Mouse (Mus musculus): ENCODE results near the gene Bank1. TPM values are rescaled to one million over a fixed set of nuclear protein-coding genes. Genes with fewer than 3 reads are reported as not detected.

The Bank1 gene
- polyA plus RNA-seq, 1 experiment from 2014 or later = 1.5 TPM

DNA sequence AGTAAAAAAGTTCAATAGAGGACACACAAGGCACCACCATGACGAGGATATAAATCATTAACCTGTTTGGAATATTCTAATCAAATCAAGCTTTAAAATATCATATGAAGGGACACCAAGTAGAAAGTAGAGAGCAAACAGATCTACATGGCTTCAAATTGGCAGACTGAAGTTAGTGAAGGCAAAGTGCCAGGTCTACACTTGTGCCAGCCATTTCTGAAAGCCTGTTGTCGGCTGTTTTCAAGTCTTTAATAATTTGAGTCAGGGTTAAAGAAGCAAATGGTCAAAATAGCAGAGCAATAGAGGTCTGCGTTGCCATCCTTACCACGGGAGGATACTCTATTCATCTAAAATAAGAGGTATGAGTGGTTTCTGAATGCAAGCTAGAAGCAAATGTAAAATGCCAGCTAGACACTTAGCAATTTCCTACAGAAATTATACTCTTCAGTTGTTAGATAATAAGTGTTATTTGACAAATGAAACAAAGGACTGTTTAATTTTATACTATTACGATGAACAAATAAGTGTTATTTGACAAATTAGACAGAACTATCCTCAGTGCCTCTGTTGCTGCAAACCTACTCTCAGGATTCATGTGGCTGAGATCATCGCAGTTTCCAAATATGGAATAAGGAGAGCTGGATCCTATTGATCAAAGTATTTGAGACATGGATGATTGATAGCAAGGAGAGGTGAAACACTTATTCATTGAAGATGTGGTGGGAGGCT is 216.3 kb downstream of the Bank1 start:
- Histone ChIP-seq H3K36me3 (ENCODE audit: control insufficient read depth, insufficient read depth, low read length) (no peaks in the 10 kb centered on the region), H3K4me3 (ENCODE audit: low read depth, low read length) (no peak overlapping the region), H3K27me3 (ENCODE audit: control insufficient read depth, insufficient read depth, low read length) (no peaks in the 10 kb centered on the region), H3K27ac (ENCODE audit: low read depth, low read length) (no peak overlapping the region), H3K9me3 (ENCODE audit: control insufficient read depth, low read length) (no peaks in the 10 kb centered on the region), H3K4me2 (replicated peaks; ENCODE audit: low read depth, low read length) (no peak overlapping the region), H3K4me1 (replicated peaks; ENCODE audit: control insufficient read depth, insufficient read depth, low read length) (no peaks in the 10 kb centered on the region), H3K9ac (ENCODE audit: low read depth, low read length) (no peak overlapping the region)
- WGBS = 89% methylated on average over 6 of the region's 6 CpGs
- ATAC-seq (ENCODE audit: low FRiP score) (no peak), DNase-seq (ENCODE audit: low spot score) (no peak)

DNA sequence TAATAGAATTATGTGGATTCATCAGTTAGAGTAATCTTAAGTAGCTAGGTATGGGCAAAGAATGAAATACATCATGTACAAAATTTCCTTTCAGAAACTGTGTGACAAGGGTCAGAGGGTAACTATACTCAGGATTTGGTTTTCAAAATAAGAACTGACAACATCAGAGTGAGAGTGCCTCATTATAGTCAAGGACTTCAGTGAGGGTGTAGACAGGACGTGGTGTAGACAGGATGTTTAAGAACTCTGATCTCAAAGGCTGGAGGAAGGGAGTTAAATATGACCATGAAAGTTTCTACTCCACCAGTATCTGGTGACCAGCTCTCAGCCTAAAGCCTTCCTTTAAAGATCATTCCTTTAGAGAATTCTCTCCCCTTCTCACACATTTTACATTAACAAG is 219.4 kb downstream of the Bank1 start:
- Histone ChIP-seq H3K9ac (ENCODE audit: low read depth, low read length) (no peak overlapping the region), H3K9me3 (ENCODE audit: control insufficient read depth, low read length) (no peaks in the 10 kb centered on the region), H3K27ac (ENCODE audit: low read depth, low read length) (no peak overlapping the region), H3K36me3 (ENCODE audit: control insufficient read depth, insufficient read depth, low read length) (no peaks in the 10 kb centered on the region), H3K27me3 (ENCODE audit: control insufficient read depth, insufficient read depth, low read length) (no peaks in the 10 kb centered on the region), H3K4me3 (ENCODE audit: low read depth, low read length) (no peak overlapping the region), H3K4me2 (replicated peaks; ENCODE audit: low read depth, low read length) (no peak overlapping the region), H3K4me1 (replicated peaks; ENCODE audit: control insufficient read depth, insufficient read depth, low read length) (no peaks in the 10 kb centered on the region)
- DNase-seq (ENCODE audit: low spot score) = no peak
- no peak for ATAC-seq (ENCODE audit: low FRiP score)
- 54% methylated on average over 1 of the region's 1 CpGs for WGBS

DNA sequence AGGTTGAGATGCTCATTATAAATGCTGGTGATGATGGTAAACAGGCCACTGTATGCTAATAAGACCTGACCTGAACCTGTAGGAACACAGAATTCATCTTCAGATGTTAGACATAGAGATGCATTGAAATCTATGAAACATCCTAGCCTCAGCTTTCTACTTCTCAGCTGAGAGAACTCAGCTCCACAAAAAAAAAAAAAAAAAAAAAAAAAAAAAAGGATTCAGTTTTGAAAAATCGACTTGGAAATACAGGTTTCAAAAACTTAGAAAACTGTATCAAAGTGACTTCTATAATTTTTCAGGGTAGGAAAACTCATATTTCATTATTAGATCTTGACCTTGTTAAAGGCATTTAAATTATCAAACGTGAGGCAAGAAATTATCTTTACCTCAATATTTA is 222.5 kb downstream of the Bank1 start:
- Histone ChIP-seq H3K9me3 (ENCODE audit: control insufficient read depth, low read length) (no peaks in the 10 kb centered on the region), H3K4me3 (ENCODE audit: low read depth, low read length) (no peak overlapping the region), H3K36me3 (ENCODE audit: control insufficient read depth, insufficient read depth, low read length) (no peaks in the 10 kb centered on the region), H3K27me3 (ENCODE audit: control insufficient read depth, insufficient read depth, low read length) (no peaks in the 10 kb centered on the region), H3K27ac (ENCODE audit: low read depth, low read length) (no peak overlapping the region), H3K4me1 (replicated peaks; ENCODE audit: control insufficient read depth, insufficient read depth, low read length) (no peaks in the 10 kb centered on the region), H3K9ac (ENCODE audit: low read depth, low read length) (no peak overlapping the region), H3K4me2 (replicated peaks; ENCODE audit: low read depth, low read length) (no peak overlapping the region)
- no peak for ATAC-seq (ENCODE audit: low FRiP score)
- 89% methylated on average over 2 of the region's 2 CpGs for WGBS
- DNase-seq (ENCODE audit: low spot score) = no peak

DNA sequence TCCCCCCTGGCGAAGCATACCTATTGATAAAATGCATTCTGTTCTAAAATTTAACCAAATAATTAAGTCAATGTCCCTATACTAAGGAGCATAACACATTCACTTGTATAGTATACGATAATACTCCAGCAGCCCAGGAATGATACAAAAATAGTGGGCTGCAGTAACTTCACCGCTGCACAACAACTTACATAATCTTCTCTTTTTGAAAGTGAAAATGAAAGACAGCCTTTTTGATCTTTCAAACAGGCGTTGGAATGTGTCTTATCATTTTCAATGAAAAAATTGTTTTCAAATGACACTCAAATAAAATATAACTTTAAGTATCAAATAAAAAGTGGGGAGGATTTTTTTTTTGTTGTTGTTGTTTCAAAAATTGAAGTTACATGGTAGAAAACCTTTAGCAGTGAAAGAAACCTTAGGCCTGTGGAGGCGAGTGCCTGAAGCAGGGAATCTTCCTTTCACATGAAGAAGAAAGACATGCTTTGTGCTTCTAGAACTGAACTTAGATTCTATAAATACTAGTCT is 224.8 kb downstream of the Bank1 start:
- 92% methylated on average over 5 of the region's 5 CpGs for WGBS
- Histone ChIP-seq H3K4me2 (replicated peaks; ENCODE audit: low read depth, low read length) (no peak overlapping the region), H3K36me3 (ENCODE audit: control insufficient read depth, insufficient read depth, low read length) (no peaks in the 10 kb centered on the region), H3K4me1 (replicated peaks; ENCODE audit: control insufficient read depth, insufficient read depth, low read length) (no peaks in the 10 kb centered on the region), H3K4me3 (ENCODE audit: low read depth, low read length) (no peak overlapping the region), H3K27ac (ENCODE audit: low read depth, low read length) (no peak overlapping the region), H3K27me3 (ENCODE audit: control insufficient read depth, insufficient read depth, low read length) (no peaks in the 10 kb centered on the region), H3K9ac (ENCODE audit: low read depth, low read length) (no peak overlapping the region), H3K9me3 (ENCODE audit: control insufficient read depth, low read length) (no peaks in the 10 kb centered on the region)
- DNase-seq (ENCODE audit: low spot score) (no peak), ATAC-seq (ENCODE audit: low FRiP score) (no peak)

DNA sequence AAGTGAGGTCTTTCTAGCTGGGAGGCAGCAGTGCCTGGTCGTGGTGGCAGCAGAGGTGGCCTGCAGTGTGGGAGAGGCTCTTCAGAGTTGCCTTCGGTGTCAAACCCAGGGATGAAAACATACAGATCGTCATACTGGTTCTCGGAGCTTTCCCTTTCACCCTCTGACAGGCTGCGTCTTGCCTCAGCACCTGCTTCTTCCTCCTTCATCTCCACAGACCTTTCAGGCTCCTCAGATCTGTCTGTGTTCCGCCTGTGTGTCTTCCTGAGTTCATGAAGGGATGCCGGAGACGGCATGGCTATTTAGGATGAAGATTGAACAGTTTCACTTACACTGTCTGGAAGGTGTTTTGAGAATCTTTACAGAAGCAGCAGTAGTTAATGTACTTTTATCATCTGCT is 225.6 kb downstream of the Bank1 start:
- no peaks in the 10 kb centered on the region for H3K36me3 ChIP-seq (ENCODE audit: control insufficient read depth, insufficient read depth, low read length)
- DNase-seq (ENCODE audit: low spot score) (no peak), ATAC-seq (ENCODE audit: low FRiP score) (no peak)
- no peaks in the 10 kb centered on the region for H3K4me1 ChIP-seq (replicated peaks; ENCODE audit: control insufficient read depth, insufficient read depth, low read length)
- no peaks in the 10 kb centered on the region for H3K27me3 ChIP-seq (ENCODE audit: control insufficient read depth, insufficient read depth, low read length)
- H3K27ac ChIP-seq (ENCODE audit: low read depth, low read length) = no peak overlapping the region
- 87% methylated on average over 8 of the region's 8 CpGs for WGBS
- no peak overlapping the region for H3K4me2 ChIP-seq (replicated peaks; ENCODE audit: low read depth, low read length)
- no peaks in the 10 kb centered on the region for H3K9me3 ChIP-seq (ENCODE audit: control insufficient read depth, low read length)
- H3K9ac ChIP-seq (ENCODE audit: low read depth, low read length) = no peak overlapping the region
- H3K4me3 ChIP-seq (ENCODE audit: low read depth, low read length) = no peak overlapping the region

DNA sequence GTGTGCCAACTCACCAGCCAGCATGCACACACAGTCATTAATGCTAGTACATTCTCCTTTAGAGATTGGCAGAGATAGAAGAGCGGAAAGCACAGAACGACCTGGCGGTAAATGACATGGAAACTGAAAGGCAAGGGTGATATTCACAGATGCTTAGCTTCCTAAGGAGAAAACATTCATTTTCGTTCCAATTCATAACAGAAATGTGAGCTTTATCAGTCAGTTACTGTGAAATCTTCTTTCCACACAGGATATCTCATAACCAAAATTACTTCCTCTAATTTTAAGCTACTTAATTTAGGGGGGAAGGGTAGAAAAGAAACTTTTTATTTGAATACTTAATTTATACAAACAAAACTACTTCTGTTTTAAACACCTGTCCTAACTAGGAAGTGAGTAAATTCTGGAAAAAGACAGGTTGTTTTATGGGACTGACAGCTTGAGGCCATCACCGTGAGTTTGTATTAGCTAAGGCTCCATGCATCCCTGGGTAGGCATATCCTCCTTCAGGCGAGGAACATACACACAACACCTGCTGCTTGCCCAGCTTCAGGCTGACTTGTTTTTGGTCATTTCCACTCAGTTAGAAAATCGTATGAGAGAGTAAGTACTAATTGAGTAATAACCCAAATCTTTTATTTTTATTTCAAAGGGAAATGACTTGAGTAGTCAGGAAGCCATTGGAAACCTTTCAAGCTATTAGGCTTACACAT is 238.8 kb downstream of the Bank1 start:
- ATAC-seq (ENCODE audit: low FRiP score) (no peak), DNase-seq (ENCODE audit: low spot score) (no peak)
- H3K4me2 ChIP-seq (replicated peaks; ENCODE audit: low read depth, low read length) = no peak overlapping the region
- 89% methylated on average over 7 of the region's 7 CpGs for WGBS
- no peak overlapping the region for H3K27ac ChIP-seq (ENCODE audit: low read depth, low read length)
- no peak overlapping the region for H3K9ac ChIP-seq (ENCODE audit: low read depth, low read length)
- no peaks in the 10 kb centered on the region for H3K9me3 ChIP-seq (ENCODE audit: control insufficient read depth, low read length)
- no peak overlapping the region for H3K4me3 ChIP-seq (ENCODE audit: low read depth, low read length)
- H3K4me1 ChIP-seq (replicated peaks; ENCODE audit: control insufficient read depth, insufficient read depth, low read length) = no peaks in the 10 kb centered on the region
- H3K36me3 ChIP-seq (ENCODE audit: control insufficient read depth, insufficient read depth, low read length) = no peaks in the 10 kb centered on the region
- no peaks in the 10 kb centered on the region for H3K27me3 ChIP-seq (ENCODE audit: control insufficient read depth, insufficient read depth, low read length)

DNA sequence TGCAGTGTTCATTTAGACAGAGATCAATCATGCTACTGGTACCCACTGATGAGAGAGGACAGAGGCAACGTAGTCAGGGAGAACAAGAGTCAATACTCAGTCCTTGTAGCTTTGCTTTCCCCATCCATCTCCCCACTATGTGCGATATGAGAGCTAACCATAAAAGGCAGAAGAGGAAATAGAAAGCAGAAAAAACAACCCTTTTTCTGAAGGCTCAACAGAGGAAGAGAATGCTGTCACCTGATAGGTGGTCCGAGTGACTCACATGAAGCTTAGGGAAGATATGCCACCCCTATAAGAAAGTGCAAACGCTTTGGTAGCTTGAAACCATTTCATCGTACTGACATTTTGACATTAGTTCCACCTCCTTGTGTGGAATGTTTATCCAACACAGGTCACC is 239.4 kb downstream of the Bank1 start:
- 86% methylated on average over 5 of the region's 5 CpGs for WGBS
- ATAC-seq (ENCODE audit: low FRiP score) = no peak
- Histone ChIP-seq H3K27me3 (ENCODE audit: control insufficient read depth, insufficient read depth, low read length) (no peaks in the 10 kb centered on the region), H3K4me1 (replicated peaks; ENCODE audit: control insufficient read depth, insufficient read depth, low read length) (no peaks in the 10 kb centered on the region), H3K27ac (ENCODE audit: low read depth, low read length) (no peak overlapping the region), H3K4me2 (replicated peaks; ENCODE audit: low read depth, low read length) (no peak overlapping the region), H3K4me3 (ENCODE audit: low read depth, low read length) (no peak overlapping the region), H3K36me3 (ENCODE audit: control insufficient read depth, insufficient read depth, low read length) (no peaks in the 10 kb centered on the region), H3K9ac (ENCODE audit: low read depth, low read length) (no peak overlapping the region), H3K9me3 (ENCODE audit: control insufficient read depth, low read length) (no peaks in the 10 kb centered on the region)
- no peak for DNase-seq (ENCODE audit: low spot score)

DNA sequence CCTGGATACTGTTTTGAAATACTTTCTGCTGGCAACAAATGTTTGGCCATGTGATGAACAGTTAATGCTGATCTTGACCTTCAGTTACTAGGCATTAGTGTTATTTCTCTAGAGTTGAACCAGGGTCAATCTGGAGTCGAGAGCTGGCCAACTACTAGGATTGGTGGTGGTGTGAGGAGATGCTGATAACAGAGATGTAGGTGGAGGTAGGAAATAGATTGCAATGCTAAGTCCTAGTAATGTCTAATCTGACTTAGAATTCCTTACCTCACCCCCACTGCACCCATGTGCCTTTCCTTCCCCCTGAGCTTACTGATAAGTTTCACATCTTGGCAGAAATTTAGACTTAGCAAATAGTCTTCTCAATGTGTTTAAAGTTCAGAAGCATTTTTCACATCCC is 240.8 kb downstream of the Bank1 start:
- Histone ChIP-seq H3K36me3 (ENCODE audit: control insufficient read depth, insufficient read depth, low read length) (no peaks in the 10 kb centered on the region), H3K4me2 (replicated peaks; ENCODE audit: low read depth, low read length) (no peak overlapping the region), H3K27me3 (ENCODE audit: control insufficient read depth, insufficient read depth, low read length) (no peaks in the 10 kb centered on the region), H3K9me3 (ENCODE audit: control insufficient read depth, low read length) (no peaks in the 10 kb centered on the region), H3K4me3 (ENCODE audit: low read depth, low read length) (no peak overlapping the region), H3K9ac (ENCODE audit: low read depth, low read length) (no peak overlapping the region), H3K27ac (ENCODE audit: low read depth, low read length) (no peak overlapping the region), H3K4me1 (replicated peaks; ENCODE audit: control insufficient read depth, insufficient read depth, low read length) (no peaks in the 10 kb centered on the region)
- DNase-seq (ENCODE audit: low spot score) (no peak), ATAC-seq (ENCODE audit: low FRiP score) (no peak)
- 82% methylated on average over 1 of the region's 1 CpGs for WGBS

DNA sequence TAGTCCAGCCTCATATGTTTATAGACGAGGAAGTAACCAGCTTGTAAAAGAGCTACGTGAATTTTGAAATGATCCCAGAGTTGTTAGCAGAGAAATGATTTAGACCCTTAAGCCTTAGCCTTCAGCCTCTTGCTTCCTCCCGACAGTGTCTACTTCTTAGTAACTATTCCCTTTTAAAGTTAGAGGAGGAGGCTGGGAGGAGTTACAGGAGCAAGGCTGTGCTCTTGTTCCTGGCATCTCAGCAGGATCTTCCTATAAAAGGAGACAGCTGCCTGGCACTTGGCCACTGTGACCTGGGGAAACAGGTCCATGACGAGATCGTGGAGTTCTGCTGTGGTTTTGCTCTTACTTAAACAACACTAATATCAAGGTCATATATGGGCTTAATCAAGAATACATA is 241.8 kb downstream of the Bank1 start:
- DNase-seq (ENCODE audit: low spot score) = no peak
- no peak for ATAC-seq (ENCODE audit: low FRiP score)
- Histone ChIP-seq H3K4me2 (replicated peaks; ENCODE audit: low read depth, low read length) (no peak overlapping the region), H3K9me3 (ENCODE audit: control insufficient read depth, low read length) (no peaks in the 10 kb centered on the region), H3K4me1 (replicated peaks; ENCODE audit: control insufficient read depth, insufficient read depth, low read length) (no peaks in the 10 kb centered on the region), H3K27me3 (ENCODE audit: control insufficient read depth, insufficient read depth, low read length) (no peaks in the 10 kb centered on the region), H3K4me3 (ENCODE audit: low read depth, low read length) (no peak overlapping the region), H3K9ac (ENCODE audit: low read depth, low read length) (no peak overlapping the region), H3K27ac (ENCODE audit: low read depth, low read length) (no peak overlapping the region), H3K36me3 (ENCODE audit: control insufficient read depth, insufficient read depth, low read length) (no peaks in the 10 kb centered on the region)
- WGBS = 78% methylated on average over 5 of the region's 5 CpGs

All from hindbrain, embryonic 11.5 days (tissue).